Mouse (Mus musculus) right cerebral cortex, postnatal 25 days (tissue): Measurements from ENCODE around the gene Cep78.
"Not testable (repeated sequence)": the region's sequence is repeated elsewhere in the genome, so short reads cannot be mapped to it uniquely, and the experiment has no call there.

Experiments
- DNase-seq: peaks from one replicate; pipeline ENCODE4 v3.0.0; 2022

Cep78 gene

DNA sequence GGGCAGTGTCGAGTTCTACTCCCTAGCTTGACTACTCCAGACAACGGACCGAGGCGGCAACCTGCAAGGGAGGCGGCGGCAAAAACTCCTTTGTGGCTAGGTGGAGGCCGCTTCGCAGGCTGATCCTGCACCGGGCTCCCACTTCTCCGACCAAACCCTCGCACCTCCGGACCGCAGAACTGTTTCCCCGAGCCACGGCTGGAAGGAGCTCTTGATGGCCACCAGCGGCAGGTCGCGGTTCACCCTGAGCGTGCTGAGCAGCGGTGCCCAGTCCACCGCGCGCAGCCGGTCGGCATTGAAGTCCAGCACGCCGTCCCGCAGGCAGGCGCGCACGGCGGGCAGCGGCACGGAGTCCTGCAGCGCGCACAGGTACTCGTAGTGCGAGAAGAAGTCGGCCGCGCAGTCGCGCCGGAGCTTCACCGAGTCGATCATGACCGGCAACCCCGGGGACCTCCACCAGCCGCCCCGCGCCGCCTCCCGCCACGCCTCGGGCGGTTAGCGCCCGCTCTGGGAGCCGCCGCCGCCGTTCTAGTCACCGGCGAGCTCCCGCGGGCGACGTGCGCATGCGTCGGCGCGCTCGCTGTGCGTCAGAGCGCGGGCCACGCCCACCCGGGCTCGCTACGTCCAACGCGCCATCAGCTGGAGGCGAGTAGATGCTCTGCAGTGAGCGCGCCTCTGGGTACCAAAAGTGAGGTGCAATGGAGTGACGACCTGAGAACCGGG is at the start of gene Cep78:
Gene Cep78, minus strand, starts transcription at position 541 of the 723 bp plus-strand sequence.
- peak; percentile 95 for DNase-seq

DNA sequence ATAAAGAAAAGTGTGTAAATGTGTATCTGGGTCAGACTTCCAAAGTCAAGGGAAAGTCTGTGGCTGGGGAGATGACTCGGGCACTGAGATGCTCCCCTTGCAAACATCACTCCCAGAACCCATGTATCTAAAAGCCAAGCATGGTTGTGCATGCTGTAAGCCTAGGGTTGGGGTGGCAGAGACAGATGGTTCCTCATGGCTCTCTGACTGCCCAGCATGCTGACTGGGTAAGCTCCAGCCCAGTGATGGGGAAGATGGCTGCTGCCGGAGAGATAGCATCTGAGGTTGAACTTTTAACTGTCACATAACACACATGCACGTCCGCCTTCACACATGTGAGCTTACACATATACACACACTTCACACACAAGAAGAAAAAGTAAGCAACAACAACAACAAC is 46.5 kb upstream of the Cep78 start:
- no peak for DNase-seq

DNA sequence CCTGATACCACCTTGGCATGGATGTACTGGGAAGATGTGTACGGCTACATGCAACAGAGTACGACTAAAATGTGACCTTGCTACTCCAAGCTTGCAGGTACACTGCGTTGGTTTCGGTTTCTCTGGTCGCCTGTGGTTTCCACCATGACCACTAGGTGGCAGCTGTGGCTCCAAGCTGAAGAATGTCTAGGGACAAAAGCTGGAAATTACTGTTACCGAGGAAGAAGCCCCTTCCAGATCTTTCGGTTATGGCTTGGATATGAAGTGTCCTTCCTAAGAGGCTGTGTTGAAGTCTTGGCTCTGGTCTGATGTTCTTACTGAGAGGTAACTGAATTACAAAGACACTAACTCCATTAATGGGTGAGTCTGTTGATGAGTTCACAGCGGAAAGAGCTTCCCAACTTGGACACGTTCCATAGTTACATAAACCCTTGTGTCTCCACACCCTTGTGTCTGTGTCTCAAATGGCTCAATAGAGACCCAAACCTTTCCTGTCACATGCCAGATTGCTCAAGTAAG is 44.5 kb upstream of the Cep78 start:
- not testable (repeated sequence) for DNase-seq

DNA sequence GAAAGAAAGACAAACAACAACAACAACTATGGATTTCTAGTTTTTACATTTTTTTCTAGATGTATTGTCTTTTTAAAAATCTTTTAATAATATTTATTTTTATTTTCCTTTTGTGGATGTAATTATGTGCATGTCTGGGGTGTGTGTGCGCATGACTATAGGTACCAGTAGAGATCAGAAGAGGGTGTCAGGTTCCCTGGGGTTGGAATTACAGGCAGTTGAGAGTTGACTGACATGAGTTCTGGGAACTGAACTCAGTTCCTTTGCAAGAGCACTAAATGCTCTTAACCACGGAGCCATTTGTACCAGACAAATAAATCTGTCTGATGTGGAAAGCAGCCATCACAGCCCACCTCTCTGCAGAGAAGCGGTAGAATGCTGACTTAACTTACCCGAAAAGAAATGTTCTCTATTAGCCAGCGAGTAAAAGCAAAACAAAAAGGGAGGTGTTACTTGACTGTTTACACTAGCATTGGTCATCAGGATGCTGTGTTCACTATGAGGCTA is 44.0 kb upstream of the Cep78 start:
- no peak for DNase-seq

DNA sequence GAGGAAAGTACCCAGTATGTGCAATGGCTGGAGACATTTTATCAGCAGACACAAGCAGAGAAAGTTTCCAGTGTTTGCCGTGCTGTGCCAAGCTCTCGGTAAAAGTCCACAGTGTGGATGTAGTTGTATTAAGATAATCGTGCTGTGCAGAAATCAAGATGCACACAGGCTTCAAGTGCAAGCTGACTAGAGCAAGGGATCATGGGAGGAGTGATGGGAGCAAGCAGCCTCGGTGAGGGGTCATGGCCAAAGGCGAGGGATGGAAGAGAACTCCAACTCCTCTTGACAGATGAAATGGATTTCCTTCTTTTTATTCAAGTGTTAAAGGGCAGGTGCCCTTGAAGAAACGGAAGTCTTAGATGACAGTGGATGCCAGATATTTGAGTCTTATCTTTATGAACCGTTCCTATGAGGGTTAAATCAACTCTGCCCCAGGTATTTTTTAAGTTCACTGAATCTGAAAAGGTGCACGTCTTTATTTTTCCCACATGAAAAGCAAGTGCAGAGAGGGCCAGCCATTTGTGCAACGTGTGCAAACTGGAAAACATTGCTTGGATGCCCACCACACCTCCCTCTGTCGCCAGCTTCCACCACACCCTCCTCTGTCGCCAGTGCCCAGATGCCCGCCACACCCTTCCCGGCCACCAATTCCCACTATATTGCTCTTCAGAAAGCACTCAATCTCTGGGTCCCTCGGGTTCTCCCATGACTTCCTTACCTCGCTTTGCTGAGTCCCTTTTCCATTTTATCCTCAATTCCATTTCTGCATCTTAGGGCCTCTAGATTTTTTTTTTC is 43.3 kb upstream of the Cep78 start:
- no peak for DNase-seq

DNA sequence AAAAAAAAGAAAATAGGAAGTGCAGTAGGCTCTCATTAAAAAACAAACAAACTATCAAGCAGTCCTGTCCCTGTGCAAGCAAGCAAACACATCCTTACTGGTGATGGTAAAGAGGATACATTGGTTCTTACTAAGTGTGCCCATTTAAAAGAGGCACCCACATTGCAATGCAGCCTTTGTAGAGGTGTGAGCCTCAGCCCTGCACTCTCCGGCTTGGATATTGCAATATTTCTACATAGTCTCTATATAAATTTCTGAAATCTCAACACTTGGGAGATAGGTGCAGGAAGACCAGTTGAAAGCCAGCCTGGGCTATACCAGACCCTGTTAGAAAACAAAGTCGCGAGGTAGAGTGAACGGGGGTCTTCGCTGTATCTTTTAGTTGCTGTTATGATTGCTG is 41.5 kb upstream of the Cep78 start:
- DNase-seq = no peak

DNA sequence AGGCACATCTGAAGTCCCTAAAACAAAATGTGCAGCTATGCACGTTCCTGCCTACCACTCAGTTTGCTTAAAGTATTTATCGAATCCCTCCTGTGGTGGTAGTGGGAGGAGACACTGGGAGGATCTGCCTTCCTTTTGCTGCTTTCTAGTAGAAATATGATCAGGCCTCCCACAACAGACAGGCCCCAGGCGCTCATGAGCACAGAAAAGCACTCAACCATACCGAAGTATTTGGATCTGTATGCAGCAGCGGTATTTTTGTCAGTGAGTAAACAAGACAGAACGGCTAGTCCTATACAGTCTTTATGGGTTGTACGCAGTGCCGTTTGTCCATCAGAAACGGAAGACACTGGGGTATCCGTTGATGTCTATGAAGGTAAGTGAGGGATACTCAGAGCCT is 37.4 kb upstream of the Cep78 start:
- no peak for DNase-seq

DNA sequence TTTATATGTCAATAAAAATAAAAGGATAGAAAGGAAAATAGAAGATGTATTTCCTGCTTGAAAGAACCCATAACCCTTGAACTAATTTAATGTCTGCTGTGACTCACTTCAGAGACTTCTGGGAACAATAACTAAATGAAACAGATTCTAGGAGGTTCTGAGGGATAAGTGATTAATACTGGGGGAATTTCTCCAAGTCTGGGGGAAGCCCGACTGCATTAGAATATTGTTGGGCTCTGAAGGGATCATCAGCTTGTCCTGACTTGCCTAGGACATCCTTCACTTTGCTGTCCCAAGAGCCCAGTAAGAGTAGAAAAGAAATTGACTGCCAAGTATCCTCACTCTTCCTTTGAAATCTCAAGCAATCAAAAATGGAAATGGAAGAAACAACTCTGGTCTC is 31.4 kb upstream of the Cep78 start:
- no peak for DNase-seq

DNA sequence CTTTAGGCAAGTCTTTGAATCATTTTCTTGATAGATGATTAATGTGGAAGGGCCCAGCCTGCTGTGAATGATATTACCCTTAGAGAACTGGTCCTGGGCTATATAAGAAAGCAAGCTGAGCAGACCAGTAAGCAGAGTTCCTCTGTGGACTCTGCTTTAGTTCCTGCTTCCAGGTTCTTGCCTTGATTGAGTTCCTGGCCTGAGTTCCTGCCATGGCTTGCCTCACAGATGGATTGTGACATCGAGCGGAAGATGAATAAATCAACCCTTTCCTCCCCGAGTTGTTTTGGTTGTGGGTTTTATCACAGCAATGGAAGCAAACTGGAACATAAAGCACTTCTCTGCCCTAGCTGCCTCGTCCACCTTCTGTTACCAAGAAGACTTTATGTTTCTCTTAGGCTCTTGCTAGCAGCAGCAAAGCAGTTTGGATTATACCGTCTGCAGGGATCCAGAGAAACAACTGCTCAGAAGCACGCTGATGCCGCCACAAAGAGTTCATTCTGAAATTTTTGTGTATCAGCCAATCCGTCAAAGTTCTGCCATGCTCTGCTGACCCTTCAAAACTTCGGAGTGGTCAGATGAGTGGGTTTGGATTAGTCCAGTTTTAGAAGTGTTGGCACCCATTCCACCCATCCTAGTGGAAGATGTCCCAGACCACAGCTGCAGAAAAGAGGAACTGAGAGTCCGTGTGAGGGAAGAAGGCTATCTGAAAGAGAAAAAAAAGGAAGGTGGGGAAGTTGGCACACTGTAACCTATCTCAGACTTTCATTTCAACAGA is 30.6 kb upstream of the Cep78 start:
- DNase-seq = no peak

DNA sequence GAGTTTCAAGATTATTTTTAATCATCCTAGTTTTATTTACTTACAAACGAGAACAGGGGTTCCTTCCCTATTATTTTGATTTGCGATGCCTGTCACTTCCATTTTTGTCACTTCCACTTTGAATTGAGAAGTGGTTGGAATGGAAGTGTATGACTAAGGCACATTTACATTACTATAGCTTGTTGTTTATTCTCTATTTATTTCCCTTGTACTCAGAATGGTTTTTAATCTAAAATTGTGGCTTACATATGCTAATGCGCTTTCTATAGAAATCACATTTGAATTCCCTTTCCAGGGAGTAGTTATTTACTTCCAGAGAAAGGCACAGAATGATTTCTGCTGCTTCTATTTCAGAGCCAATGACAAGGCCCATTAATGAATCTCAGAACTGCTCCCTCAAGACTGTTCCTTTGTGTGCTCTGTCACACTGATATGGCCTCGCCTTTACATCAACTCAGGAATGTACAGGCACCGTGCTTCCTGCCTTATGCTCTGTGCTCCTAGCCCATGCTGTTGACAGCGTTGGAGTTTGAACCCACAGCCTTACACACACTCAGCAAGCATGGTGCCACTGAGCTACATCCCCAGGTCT is 25.1 kb upstream of the Cep78 start:
- no peak for DNase-seq

DNA sequence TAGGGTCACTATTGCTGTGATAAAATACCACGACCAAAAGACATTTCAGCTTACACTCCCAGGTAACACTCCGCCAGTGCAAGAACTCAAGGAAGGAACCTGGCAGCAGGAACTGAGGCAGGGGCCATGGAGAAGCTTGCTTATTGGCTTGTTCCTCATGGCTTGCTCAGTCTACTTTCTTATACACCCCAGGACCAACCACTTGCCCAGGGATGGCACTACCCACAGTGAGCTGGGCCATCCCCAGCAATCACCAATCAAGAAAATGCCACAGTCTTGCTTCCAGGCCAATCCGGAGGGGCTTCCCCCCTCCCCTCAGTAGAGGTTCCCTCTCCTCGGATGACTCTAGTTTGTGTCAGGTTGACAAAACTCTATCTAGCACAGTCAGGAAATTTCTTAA is 24.3 kb upstream of the Cep78 start:
- DNase-seq = no peak

DNA sequence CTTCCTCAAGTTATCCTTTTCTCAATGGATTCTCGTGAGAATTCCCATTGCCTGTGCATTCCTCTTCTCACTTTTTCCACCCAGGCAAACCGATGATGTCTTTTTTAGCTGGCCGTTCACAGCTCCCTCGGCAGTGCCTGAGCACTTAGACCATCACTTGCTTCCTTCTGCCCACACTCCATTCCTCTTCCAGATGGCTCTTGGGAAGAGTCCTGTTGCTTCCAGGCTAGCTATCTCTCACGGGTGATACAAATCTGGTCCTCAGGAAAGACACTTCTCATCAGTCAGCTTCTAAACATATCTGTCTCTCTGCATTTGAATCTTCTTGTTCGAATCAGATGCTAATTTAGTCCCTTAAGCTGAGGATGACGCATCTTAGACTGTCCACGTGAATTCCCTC is 22.3 kb upstream of the Cep78 start:
- peak; percentile 52 for DNase-seq

DNA sequence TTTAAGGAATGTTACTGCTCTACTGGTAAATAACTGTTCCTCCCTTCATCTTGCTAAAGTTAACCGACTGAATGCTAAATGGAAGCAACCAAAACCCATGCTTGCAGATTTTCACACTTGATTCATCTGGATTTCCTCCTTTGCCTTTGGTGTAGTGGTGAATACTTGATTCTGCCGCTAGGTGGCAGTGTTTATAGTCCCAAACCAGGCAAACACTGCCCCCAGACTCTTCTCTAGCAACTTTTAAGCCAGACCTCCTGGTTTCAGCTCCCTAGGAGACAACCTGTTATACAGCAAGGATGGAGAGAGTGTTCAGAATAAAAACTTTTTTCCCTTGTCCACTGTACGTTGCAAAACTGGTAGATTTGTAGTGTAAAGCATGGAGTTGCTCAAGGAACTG is 13.4 kb upstream of the Cep78 start:
- DNase-seq = peak; percentile 43

DNA sequence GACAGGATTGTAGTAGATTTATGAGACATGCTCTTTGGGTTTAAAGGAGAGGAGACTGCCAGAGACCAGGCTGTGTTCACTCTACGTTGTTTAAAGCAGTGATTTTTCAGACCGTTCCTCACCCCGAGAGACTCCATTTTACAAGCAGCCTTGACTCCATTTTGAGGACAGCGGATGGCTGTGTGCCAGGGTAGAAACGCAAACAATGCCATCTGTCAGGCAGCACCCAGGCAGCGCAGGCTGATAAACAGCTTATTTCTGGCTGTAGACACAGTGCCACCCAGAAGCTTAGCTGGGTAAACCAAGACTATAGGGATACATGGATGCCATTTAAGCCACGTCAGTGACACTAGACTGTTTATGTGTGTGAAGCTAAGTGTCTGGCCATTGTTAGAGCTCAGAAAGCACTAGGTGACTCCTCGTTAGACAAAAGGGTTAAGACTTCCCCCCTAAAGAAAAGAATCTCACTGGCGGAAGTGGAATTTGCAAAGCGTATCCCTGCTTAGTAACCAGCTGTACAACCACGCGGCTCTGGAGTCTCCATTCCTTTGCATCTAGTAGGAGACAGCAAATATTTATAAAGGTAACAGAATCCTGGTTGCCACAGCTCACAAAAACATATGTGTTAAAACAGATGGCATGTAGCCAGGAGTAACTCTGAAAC is 12.2 kb upstream of the Cep78 start:
- peak; percentile 62 for DNase-seq

DNA sequence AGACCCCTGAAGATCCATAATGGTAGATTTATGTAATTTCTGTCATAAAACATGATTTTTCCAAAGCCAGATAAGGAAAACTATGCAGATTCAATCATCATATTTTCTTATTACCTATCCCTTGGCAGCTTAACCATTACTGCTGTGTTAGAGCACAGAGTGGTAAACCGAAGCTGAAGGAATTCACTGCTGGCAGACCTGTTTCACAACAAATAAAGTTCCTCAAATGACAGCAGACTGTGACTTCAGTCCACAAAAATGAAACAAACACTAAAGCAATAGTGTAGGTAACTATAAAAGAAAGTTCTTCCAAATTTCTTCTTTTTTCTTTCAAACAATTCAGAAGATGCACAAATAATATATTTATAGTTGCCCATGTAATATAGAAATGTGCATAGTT is 5.3 kb upstream of the Cep78 start:
- no peak for DNase-seq

DNA sequence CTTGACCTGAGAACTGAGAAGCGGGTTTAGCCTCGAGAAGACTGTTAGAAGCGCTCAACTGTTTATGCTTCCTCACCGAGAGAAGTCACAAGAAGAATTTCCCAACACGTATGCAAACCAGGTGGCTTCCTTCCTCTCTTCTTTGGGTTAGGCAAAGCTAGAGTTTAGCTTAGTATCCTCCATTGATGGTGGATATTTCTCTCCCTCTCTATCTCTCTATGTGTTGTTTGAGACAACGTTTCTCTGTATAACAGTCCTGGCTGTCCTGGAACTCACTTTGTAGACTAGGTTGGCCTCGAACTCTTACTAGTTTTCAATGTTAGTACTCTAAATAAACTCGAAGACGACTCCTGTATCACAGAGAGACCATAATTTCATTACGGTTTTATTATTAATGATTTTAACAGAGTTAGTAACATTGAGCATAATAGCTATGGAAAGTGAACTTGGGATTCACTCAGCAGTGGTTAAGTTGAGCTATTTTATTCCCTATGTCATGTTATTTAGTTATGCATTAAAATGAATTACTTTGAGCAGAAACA is 454 bp upstream of the Cep78 start:
- DNase-seq = no peak

DNA sequence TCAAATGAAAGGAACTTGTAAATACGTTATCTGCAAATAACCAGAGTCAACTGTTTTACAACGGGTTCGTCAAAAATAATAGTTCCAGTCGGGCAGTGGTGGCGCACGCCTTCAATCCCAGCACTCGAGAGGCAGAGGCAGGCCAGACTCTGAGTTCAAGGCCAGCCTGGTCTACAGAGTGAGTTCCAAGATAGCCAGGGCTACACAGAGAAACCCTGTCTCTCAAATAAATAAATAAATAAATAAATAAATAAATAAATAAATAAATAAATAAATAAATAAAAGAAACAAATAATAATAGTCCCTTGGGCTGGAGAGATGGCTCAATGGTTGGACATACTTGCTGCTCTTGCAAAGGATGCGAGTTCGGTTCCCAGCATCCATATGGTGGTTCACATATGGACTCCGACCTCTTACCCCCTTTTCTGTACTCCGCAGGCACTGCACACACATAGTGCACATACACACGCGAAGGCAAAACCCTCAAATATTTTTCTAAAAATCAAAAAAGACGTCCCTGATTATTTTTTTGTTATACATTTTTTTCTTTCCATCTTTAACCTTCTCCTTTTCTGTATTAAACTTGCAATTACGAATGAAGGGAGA is 947 bp downstream of the Cep78 start:
- DNase-seq = no peak

DNA sequence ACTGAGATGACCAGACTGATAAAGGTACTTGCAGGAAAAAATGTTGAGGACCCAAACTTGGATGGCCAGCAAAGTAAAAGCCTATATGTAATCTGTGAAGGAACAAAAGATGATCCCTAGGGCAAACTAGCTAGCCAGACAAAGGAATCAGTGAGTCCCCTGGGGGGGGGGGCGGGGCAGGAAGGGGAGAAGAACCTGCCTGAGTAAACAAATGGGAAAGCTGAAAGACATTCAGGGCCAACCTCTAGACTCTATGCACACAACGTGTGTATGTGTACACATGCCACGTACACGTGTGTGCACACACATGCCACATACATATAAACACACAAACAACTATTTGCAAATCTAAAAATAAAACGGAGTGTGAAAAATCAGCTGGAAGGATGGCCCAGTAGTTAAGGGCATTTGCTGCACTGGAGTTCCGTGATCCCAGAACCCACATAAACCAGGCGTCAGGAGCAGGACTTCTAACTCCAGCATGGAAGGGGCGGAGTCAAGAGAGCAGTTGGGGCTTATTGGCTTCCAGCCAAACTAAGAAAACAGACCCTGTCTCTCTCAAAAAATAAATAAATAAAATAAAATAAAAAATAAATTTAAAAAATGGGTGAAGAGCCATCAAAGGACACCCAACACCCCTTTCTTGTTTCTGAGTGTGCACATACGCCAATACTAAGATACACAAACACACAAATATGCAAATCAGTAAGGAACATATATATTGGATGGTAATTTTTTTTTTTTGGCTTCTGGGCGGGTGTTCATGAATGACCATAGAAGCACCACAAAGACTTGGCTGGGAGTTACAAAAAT is 1.7 kb downstream of the Cep78 start:
- DNase-seq = no peak

DNA sequence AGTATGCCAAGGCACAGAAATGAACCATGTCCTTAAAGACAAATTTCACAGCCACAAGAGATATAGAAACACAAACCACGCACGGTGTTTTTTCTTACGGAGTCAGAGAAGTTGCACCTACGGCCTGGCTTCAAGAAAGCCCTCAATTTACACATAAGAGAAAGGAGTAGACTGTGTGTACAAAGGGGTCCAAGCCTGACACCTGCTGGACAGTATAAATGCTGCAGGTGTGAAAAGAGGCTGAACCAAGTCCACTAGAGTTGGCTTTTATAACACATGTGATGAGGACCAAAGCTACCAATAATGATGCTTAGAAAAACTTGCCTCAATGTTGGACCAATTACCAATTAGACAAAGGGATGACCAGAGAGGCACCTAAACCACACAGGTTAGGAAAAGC is 2.9 kb downstream of the Cep78 start:
- peak; percentile 46 for DNase-seq

DNA sequence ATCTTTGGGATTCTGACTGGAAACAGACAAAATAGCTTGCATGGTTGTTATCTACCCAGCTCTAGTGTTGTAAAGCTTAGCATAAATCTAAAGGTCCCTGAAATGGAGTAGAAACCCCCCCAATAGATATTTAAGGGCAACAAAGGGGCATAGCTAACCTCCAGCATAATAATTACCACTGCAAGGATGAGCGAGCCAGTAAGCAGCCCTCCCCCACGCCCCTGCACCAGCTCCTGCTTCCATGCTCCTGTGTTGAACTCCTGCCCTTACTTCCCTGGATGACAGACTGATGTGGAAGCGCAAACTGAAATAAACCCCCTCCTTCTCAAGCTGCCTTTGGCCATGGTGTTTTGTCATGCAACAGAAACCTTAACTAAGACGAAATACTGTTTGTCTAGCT is 11.4 kb downstream of the Cep78 start:
- DNase-seq = no peak

DNA sequence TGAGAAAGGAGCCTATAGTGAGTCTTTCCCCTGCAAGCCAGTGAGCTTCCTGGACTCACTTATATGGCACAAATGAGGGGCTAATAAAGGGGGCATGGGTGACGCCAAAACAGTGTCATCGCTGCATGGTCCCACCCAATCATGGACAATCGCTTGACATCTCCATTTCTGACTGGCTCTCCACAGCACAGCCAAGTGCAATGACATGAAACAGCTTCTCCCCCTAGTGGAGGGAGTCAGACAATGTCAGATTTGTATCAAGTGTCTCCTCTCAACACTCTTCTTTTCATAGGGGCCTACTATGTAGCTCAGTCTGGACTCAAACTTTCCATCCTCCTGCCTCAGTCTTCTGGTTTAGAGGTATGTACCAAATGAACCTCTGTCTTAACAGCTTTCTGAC is 19.7 kb downstream of the Cep78 start:
- no peak for DNase-seq
